Mouse (Mus musculus): ENCODE measurements around the gene Fubp1. TPM values are rescaled to one million over a fixed set of nuclear protein-coding genes. Genes with fewer than 3 reads are reported as not detected.
"Not testable (repeated sequence)": the region's sequence is repeated elsewhere in the genome, so short reads cannot be mapped to it uniquely, and the experiment has no call there.

Fubp1 gene
- total RNA-seq, 2 experiments from 2014 or later: 216 to 229 TPM

DNA sequence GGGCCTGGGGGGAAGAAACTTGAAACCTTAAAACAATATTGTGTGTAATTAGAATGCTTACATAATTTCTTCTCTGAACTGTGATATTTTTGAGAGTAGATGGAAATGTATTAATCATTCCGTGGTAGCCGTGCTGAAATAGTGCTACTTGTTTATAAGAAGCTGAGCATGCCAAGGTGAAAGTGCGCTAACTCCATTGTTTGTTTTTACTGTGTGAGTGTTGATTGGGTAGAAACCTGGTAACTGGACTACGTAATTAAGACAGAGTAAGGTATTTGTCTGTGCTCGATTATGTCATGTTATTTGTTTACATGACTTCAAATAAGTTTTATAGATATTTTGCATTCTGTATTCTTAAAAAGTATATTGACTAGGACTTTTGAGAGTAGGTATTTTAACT lies 19.0 kb downstream of the Fubp1 start:
- intact Hi-C loops (cut with DNase I): loop anchor here (10.0 kb wide), 1 partner anchor 146 kb away; no protein-coding TSS in a partner anchor

GRCm38 (mm10) chr3:152231333-152232100 lies 21.3 kb downstream of the Fubp1 start:
- no peak for DNase-seq
- intact Hi-C loops (cut with DNase I): no loop called here

More for the DNA sequence above, 19.0 kb downstream of the Fubp1 start:
- DNase-seq: no peak

- DNase-seq: no peak
- intact Hi-C loops (cut with DNase I): no loop called here
Measured at GRCm38 (mm10) chr3:152235238-152235637, 25.0 kb downstream of the Fubp1 start.

- DNase-seq: no peak
- intact Hi-C loops (cut with DNase I): no loop called here
Measured at GRCm38 (mm10) chr3:152235805-152236204, 25.6 kb downstream of the Fubp1 start.

- no peak for DNase-seq
Measured at GRCm38 (mm10) chr3:152238836-152239235, 28.6 kb downstream of the Fubp1 start.

GRCm38 (mm10) chr3:152239592-152239991 lies 29.4 kb downstream of the Fubp1 start:
- intact Hi-C loops (cut with DNase I): no loop called here
- no peak for DNase-seq

More at GRCm38 (mm10) chr3:152238836-152239235, 28.6 kb downstream of the Fubp1 start:
- intact Hi-C loops (cut with DNase I): no loop called here

DNA sequence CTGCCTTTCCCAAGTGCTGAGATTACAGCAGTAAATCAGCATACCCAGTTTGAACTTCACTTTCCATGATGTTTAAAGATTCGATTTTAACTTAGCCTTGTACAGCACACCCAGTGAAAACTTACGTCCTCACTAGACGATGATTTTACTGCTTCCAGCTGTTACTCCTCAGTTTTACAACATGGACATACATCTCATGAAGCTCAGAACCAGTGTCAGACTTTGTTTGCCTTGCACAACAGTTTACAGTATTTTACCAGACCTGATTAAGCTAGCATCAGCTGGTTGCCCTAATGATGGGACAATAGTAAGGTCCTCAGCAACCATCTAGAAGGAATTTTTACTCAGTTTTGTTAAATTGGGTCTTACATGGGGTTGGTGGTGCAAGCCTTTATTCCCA lies 30.9 kb downstream of the Fubp1 start:
- intact Hi-C loops (cut with DNase I): no loop called here
- no peak for DNase-seq

- no peak for DNase-seq
- intact Hi-C loops (cut with DNase I): no loop called here
Measured at GRCm38 (mm10) chr3:152243304-152243703, 33.1 kb downstream of the Fubp1 start.

DNA sequence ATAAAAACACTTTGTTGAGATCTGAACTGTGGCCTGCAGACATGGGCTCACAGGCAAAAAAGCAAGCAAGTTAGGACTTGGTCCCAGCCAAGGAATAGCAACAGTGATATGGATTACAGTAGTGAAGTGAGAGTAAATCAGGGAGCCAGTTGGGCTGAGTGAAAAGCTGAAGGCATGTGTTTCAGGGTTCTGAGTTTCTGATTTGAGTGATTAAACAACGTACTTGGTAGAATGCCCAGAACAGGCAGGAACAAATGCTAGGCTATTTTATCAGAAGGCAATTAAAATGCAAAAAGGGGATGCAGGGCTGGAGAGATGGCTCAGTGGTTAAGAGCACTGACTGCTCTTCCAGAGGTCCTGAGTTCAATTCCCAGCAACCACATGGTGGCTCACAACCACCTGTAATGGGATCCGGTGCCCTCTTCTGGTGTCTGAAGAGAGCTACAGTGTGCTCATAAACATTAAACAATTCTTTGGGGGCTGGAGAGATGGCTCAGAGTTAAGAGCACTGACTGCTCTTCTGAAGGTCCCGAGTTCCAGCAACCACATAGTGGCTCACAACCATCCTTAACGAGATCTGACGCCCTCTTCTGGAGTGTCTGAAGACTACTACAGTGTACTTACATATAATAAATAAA lies 35.2 kb downstream of the Fubp1 start:
- no peak for DNase-seq
- intact Hi-C loops (cut with DNase I): no loop called here

GRCm38 (mm10) chr3:152247708-152248107 lies 37.5 kb downstream of the Fubp1 start:
- intact Hi-C loops (cut with DNase I): no loop called here
- DNase-seq: no peak

DNA sequence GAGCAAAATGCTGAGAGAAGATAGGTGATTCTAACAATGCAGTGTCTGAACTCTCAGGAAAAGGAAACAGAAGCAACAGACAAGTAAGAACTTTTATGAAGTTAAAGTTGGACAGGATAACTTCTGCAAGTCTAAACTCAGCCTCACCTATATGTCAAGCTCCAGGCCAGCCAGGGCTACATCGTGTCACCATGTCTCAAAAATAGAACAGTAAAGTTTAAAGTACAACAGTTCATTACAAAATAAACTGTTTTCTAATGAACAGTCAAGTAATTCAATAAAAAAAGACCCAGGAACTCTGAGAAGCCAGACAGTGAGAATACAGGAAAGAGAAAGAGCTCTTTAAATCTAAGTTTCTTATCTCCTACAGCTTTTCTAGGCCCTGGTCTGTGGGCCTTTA lies 40.3 kb downstream of the Fubp1 start:
- DNase-seq: no peak
- intact Hi-C loops (cut with DNase I): no loop called here

DNA sequence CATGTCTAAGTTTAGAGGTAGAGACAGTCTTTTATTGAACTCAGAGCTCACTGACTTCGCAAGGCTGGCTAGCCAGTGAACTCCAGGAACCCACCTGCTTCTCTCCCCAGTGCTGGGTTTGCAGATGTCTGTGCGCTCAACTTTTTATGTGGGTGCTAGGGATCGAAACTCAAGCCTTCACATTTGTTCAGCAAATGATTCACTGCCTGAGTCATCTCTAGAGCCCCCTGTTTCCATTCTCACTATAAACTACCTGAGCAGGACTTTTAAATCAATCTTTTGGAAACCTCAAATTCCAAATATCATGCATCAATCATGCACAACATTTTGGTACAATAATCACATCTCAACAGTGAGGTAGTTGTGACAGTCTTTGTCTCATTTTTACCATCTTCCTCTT lies 47.3 kb downstream of the Fubp1 start:
- DNase-seq: no peak
- intact Hi-C loops (cut with DNase I): no loop called here

DNA sequence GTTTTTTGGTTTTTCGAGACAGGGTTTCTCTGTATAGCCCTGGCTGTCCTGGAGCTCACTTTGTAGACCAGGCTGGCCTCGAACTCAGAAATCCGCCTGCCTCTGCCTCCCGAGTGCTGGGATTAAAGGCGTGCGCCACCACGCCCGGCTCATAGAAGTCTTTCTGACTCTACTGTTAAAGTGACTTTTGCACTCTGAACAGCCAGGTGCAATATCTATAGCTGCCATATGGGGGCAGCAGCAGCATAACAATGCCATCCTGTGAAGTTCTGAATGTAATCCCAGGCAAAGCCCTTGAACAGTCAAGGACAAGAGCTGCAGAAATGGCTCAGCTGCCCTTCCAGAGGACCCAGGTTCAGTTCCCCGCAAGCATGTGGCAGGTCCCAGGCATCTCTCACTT lies 49.2 kb downstream of the Fubp1 start:
- DNase-seq: peak; percentile 71

GRCm38 (mm10) chr3:152260362-152260761 lies 50.1 kb downstream of the Fubp1 start:
- intact Hi-C loops (cut with DNase I): loop anchor here (10.0 kb wide), 1 partner anchor 54 kb away; no protein-coding TSS in a partner anchor
- DNase-seq: no peak

More for the DNA sequence above, 49.2 kb downstream of the Fubp1 start:
- intact Hi-C loops (cut with DNase I): not testable (repeated sequence)

DNA sequence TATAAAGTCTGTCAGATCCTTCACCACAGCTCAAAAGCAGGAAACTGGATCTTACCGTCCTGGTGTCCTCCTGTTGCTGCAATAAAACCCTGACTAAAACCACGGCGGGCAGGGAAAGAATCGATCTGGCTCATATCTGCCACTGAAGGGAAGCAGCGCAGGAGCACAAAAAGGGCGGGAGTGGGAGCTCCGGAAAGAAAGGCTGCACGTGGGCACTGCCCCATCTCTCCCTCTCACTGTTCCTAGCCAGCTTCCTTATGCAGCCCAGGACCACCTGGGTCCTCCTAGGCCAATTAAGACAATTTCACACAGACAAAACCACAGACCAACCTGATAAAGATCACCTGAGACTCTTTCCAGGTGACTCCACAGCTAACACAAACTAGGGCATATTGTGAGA lies 51.2 kb downstream of the Fubp1 start:
- no peak for DNase-seq
- intact Hi-C loops (cut with DNase I): loop anchor here (10.0 kb wide), 1 partner anchor 53 kb away; no protein-coding TSS in a partner anchor

GRCm38 (mm10) chr3:152261948-152262347 lies 51.7 kb downstream of the Fubp1 start:
- intact Hi-C loops (cut with DNase I): loop anchor here (10.0 kb wide), 1 partner anchor 53 kb away; no protein-coding TSS in a partner anchor
- no peak for DNase-seq

DNA sequence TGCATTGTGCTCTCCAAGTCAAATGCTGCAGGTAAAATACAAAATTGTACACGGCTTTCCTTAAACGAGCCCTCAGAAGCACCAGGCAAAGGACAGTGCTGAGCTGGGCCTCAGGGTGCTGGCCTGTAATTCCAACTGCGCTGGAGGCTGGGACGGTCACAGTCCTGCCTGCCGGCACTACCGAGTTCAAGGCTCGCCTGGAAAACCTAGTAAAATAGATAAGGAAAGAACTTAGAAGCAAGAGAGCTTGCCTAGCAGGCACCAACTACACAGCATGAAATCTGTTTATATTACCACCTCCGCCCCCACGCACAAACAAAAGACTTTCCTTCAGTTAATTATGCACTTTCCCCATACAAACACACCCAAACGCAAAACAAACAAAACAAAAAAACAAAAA lies 54.2 kb downstream of the Fubp1 start:
- no peak for DNase-seq
- intact Hi-C loops (cut with DNase I): loop anchor here (10.0 kb wide), 1 partner anchor 50 kb away; no protein-coding TSS in a partner anchor

DNA sequence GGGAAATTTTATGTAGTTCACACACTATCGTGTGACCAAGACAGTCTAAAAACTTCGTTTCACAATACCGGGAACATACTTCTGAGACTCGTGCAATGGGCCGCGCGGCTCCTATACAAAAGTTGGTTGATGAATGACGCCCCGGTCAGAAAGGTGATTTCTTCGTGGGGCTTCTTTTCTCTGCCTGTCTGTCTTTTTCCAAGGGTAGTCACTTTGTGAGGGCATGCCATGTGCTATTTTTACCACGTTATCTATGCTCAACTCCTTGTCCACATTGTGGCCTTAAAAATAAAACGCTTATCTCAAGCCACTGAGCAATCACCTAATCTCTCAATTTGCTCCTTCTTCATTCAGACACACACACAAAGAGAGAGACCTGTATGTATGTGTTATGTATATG lies 54.6 kb downstream of the Fubp1 start:
- no peak for DNase-seq
- intact Hi-C loops (cut with DNase I): loop anchor here (10.0 kb wide), 1 partner anchor 50 kb away; no protein-coding TSS in a partner anchor

GRCm38 (mm10) chr3:152265351-152266035 lies 55.3 kb downstream of the Fubp1 start:
- DNase-seq: peak; percentile 50
- intact Hi-C loops (cut with DNase I): loop anchor here (10.0 kb wide), 1 partner anchor 49 kb away; no protein-coding TSS in a partner anchor

GRCm38 (mm10) chr3:152266036-152266421 lies 55.8 kb downstream of the Fubp1 start, which contains the start of gene Nexn:
Gene Nexn (minus strand): TSS chr3:152266350.
- intact Hi-C loops (cut with DNase I): loop anchor here (10.0 kb wide), 1 partner anchor 49 kb away; no protein-coding TSS in a partner anchor
- DNase-seq: no peak

- intact Hi-C loops (cut with DNase I): loop anchor here (10.0 kb wide), 1 partner anchor 47 kb away; no protein-coding TSS in a partner anchor
- no peak for DNase-seq
Measured at GRCm38 (mm10) chr3:152268099-152268498, 57.9 kb downstream of the Fubp1 start.

Data from left cerebral cortex, postnatal 4 days (tissue).